Mouse (Mus musculus): ENCODE results near the gene Btbd18.

DNA sequence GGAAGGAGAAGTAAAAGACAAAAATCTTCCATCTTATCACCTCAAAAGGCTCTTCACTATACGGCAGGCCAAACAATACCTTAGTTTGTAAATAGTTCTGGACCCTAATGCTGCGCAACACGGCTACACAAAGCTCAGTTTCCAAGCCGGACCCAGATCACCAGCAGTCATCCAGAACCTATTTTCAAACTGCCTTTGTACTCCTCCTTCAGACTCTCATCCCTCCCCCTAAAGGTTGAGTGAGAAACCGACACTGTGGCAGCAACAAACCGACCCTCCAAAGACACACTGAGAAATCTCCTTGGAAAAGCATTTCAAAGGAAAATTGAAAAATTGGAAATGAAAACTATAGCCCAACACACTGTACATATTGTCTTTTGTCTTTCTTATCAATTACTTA lies 10.5 kb upstream of the Btbd18 start:
- no peak for TF ChIP-seq CTCF (IDR thresholded peaks at IDR 0.05; ENCODE audit: low read depth, low read length)
- TF ChIP-seq POLR2A (IDR thresholded peaks at IDR 0.05; ENCODE audit: borderline replicate concordance, low read depth, low read length), result no peak

All from bone marrow macrophage, adult 2 months (primary cell).